Mouse (Mus musculus): ENCODE data around the gene Fam240a. TPM values are rescaled to one million over a fixed set of nuclear protein-coding genes. Genes with fewer than 3 reads are reported as not detected.

Fam240a gene
- total RNA-seq, 1 experiment from 2014 or later, result not detected

- no peak for ATAC-seq (replicated peaks; ENCODE audit: insufficient number of reproducible peaks, low FRiP score, low TSS enrichment, poor library complexity, severe bottlenecking)
These were observed 14.4 kb downstream of the Fam240a start for GRCm38 (mm10) chr9:110902271-110902670.

GRCm38 (mm10) chr9:110901204-110901603 lies 15.5 kb downstream of the Fam240a start:
- ATAC-seq (replicated peaks; ENCODE audit: insufficient number of reproducible peaks, low FRiP score, low TSS enrichment, poor library complexity, severe bottlenecking), result no peak

GRCm38 (mm10) chr9:110899451-110900008 lies 17.1 kb downstream of the Fam240a start:
- ATAC-seq (replicated peaks; ENCODE audit: insufficient number of reproducible peaks, low FRiP score, low TSS enrichment, poor library complexity, severe bottlenecking), result no peak

GRCm38 (mm10) chr9:110896595-110896994 lies 20.1 kb downstream of the Fam240a start:
- no peak for ATAC-seq (replicated peaks; ENCODE audit: insufficient number of reproducible peaks, low FRiP score, low TSS enrichment, poor library complexity, severe bottlenecking)

- no peak for ATAC-seq (replicated peaks; ENCODE audit: insufficient number of reproducible peaks, low FRiP score, low TSS enrichment, poor library complexity, severe bottlenecking)
These were observed 20.7 kb downstream of the Fam240a start for GRCm38 (mm10) chr9:110895994-110896393.

- ATAC-seq (replicated peaks; ENCODE audit: insufficient number of reproducible peaks, low FRiP score, low TSS enrichment, poor library complexity, severe bottlenecking), result no peak
These were observed 21.2 kb downstream of the Fam240a start for GRCm38 (mm10) chr9:110895507-110895906.

GRCm38 (mm10) chr9:110893429-110893828 lies 23.2 kb downstream of the Fam240a start:
- ATAC-seq (replicated peaks; ENCODE audit: insufficient number of reproducible peaks, low FRiP score, low TSS enrichment, poor library complexity, severe bottlenecking), result no peak

GRCm38 (mm10) chr9:110892552-110892951 lies 24.1 kb downstream of the Fam240a start:
- ATAC-seq (replicated peaks; ENCODE audit: insufficient number of reproducible peaks, low FRiP score, low TSS enrichment, poor library complexity, severe bottlenecking), result no peak

GRCm38 (mm10) chr9:110891077-110891828 lies 25.4 kb downstream of the Fam240a start:
- ATAC-seq (replicated peaks; ENCODE audit: insufficient number of reproducible peaks, low FRiP score, low TSS enrichment, poor library complexity, severe bottlenecking), result no peak

GRCm38 (mm10) chr9:110890026-110890783 lies 26.5 kb downstream of the Fam240a start:
- no peak for ATAC-seq (replicated peaks; ENCODE audit: insufficient number of reproducible peaks, low FRiP score, low TSS enrichment, poor library complexity, severe bottlenecking)

- no peak for ATAC-seq (replicated peaks; ENCODE audit: insufficient number of reproducible peaks, low FRiP score, low TSS enrichment, poor library complexity, severe bottlenecking)
These were observed 27.7 kb downstream of the Fam240a start for GRCm38 (mm10) chr9:110888935-110889334.

GRCm38 (mm10) chr9:110887388-110888303 lies 29.0 kb downstream of the Fam240a start:
- no peak for ATAC-seq (replicated peaks; ENCODE audit: insufficient number of reproducible peaks, low FRiP score, low TSS enrichment, poor library complexity, severe bottlenecking)

GRCm38 (mm10) chr9:110881953-110882352 lies 34.7 kb downstream of the Fam240a start:
- ATAC-seq (replicated peaks; ENCODE audit: insufficient number of reproducible peaks, low FRiP score, low TSS enrichment, poor library complexity, severe bottlenecking), result no peak

GRCm38 (mm10) chr9:110880772-110881171 lies 35.9 kb downstream of the Fam240a start:
- ATAC-seq (replicated peaks; ENCODE audit: insufficient number of reproducible peaks, low FRiP score, low TSS enrichment, poor library complexity, severe bottlenecking), result no peak

GRCm38 (mm10) chr9:110879998-110880561 lies 36.6 kb downstream of the Fam240a start, which contains the start of gene Tmie:
Tmie (minus strand) TSS chr9:110880113.
- ATAC-seq (replicated peaks; ENCODE audit: insufficient number of reproducible peaks, low FRiP score, low TSS enrichment, poor library complexity, severe bottlenecking), result no peak

GRCm38 (mm10) chr9:110879191-110879920 lies 37.3 kb downstream of the Fam240a start, which contains the start of gene Als2cl:
Als2cl (plus strand) TSS chr9:110879870.
- no peak for ATAC-seq (replicated peaks; ENCODE audit: insufficient number of reproducible peaks, low FRiP score, low TSS enrichment, poor library complexity, severe bottlenecking)

- ATAC-seq (replicated peaks; ENCODE audit: insufficient number of reproducible peaks, low FRiP score, low TSS enrichment, poor library complexity, severe bottlenecking), result no peak
These were observed 38.8 kb downstream of the Fam240a start for GRCm38 (mm10) chr9:110877888-110878287.

- ATAC-seq (replicated peaks; ENCODE audit: insufficient number of reproducible peaks, low FRiP score, low TSS enrichment, poor library complexity, severe bottlenecking), result no peak
These were observed 39.3 kb downstream of the Fam240a start for GRCm38 (mm10) chr9:110877353-110877752.

Data from monocyte, adult 5-6 weeks (primary cell).